Mouse (Mus musculus) limb, embryonic 10.5 days (tissue): ENCODE results near the gene Zfp809. TPM values are rescaled to one million over a fixed set of nuclear protein-coding genes. Genes with fewer than 3 reads are reported as not detected.
"Not testable (repeated sequence)": the region's sequence is repeated elsewhere in the genome, so short reads cannot be mapped to it uniquely, and the experiment has no call there.

ENCODE experiments used
- DNase-seq: peaks from one replicate; pipeline ENCODE4 v3.0.0-alpha.2; 2017; ENCODE audit warnings: low spot score
- H3K27ac ChIP-seq: fragments of 300-500 bp; sonication (generic); 2 replicates; pipeline ENCODE4 v1.5.1; 2016; ENCODE audit warnings: mild to moderate bottlenecking
- H3K27me3 ChIP-seq: fragments of 300-500 bp; sonication (generic); 2 replicates; pipeline ENCODE4 v1.6.1; 2016; ENCODE audit warnings: low read depth, mild to moderate bottlenecking; ENCODE audit not compliant: poor library complexity, severe bottlenecking
- H3K36me3 ChIP-seq: fragments of 300-500 bp; sonication (generic); 2 replicates; pipeline ENCODE4 v1.6.1; 2016; ENCODE audit warnings: mild to moderate bottlenecking, moderate library complexity
- H3K4me1 ChIP-seq: fragments of 300-500 bp; sonication (generic); 2 replicates; pipeline ENCODE4 v1.6.1; 2016
- H3K4me3 ChIP-seq: fragments of 300-500 bp; sonication (generic); 2 replicates; pipeline ENCODE4 v1.5.1; 2016; ENCODE audit warnings: mild to moderate bottlenecking, moderate library complexity
- H3K9me3 ChIP-seq: fragments of 300-500 bp; sonication (generic); replicated peaks from 2 replicates; pipeline ENCODE4 v1.6.1; 2016; ENCODE audit warnings: mild to moderate bottlenecking
- WGBS: fragments of 180-500 bp; shearing (Covaris S2); methylation state at CpG from one replicate; pipeline ENCODE4 v1.1.7; 2016; 5-methylcytosine and 5-hydroxymethylcytosine counted together
- polyA plus RNA-seq: library from polyadenylated mRNA; unstranded; fragments of >200 nt; fragmentation: Nextera tagmentation; extraction: Ambion mirVana; gene quantifications from 2 replicates; pipeline ENCODE4 v1.2.1, GENCODE M21; 2016

Zfp809 gene
- 10.3 and 12.7 TPM in 2 replicates for polyA plus RNA-seq

GRCm38 (mm10) chr9:22225581-22226388 lies at the start of gene Zfp809:
Zfp809 (plus strand) TSS chr9:22225714.
- H3K9me3 ChIP-seq, result no peaks in the 10 kb centered on the region
- 0 out of 2 replicates have a peak, but pooled peaks cover 3% of the 10 kb centered on the region for H3K4me1 ChIP-seq
- H3K27me3 ChIP-seq, result no peaks in the 10 kb centered on the region
- H3K36me3 ChIP-seq, result peaks cover 3% of the 10 kb centered on the region; the same call in 1 of the 2 replicates
- 1% methylated on average over 35 of the region's 35 CpGs for WGBS
- H3K4me3 ChIP-seq, result peak within 1 kb of the TSS; percentile 86
- DNase-seq, result peak; percentile 92
- H3K27ac ChIP-seq, result peak within 1 kb of the TSS; percentile 95

DNA sequence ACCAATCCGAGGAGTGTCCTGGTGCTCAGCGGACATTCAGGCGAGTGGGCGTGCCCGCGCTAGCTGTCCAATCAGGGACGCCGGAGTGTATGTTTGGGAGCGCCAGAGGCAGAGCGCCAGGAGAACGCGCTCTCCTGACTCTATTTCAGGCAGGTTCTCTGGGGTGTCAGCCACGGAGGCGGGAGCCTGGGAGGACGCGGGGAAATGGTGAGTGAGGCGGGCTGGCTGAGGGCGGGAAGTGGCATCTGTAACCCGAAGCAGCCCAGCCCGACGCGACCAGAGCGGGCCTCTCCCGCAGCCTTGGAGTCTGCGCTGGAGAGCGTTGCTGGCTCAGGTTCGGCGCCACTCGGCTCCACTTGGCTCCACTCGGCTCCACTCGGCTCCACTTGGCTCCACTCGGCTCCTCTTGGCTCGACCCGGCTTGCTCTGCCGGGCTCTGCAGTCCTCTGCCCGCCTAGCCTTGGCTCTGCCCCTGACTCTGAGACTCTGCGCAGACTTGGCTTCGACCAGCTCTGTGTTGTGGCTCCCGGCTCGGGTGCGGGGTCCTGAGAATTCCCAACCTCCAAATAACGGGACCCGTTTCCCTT lies 37.4 kb upstream of the Zfp809 start, which contains the start of gene Zfp872:
Gene Zfp872, plus strand, starts transcription at position 66 of the 587 bp plus-strand sequence.
- Histone ChIP-seq H3K4me3 (peak within 1 kb of the TSS; percentile 56), H3K27me3 (peaks cover 24% of the 10 kb centered on the region), H3K36me3 (no peaks in the 10 kb centered on the region), H3K9me3 (0 out of 2 replicates have a peak, but pooled peaks cover 3% of the 10 kb centered on the region), H3K4me1 (peaks cover 5% of the 10 kb centered on the region; the same call in 1 of the 2 replicates), H3K27ac (peak within 1 kb of the TSS; percentile 66)
- peak; percentile 70 for DNase-seq
- 17% methylated on average over 43 of the region's 43 CpGs for WGBS

DNA sequence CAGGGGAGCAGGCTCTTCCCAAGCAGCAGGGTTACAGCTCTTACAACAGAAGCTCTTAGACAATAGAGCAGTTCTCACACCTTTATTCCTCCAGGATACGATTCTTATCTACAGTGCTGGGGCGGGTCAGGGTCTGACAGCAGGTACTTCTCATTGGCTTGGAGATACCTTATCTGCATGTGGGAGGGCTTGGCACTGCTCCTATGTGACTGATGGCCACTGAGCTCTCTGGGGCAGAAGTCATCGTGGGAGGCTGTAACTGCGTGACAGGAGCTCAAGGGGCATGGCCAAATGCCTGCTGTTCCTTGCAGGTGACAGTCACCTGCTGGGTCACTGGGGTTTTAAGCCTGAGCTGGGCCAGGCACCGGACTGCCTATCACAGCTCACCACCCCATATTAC lies 29.1 kb upstream of the Zfp809 start:
- Histone ChIP-seq H3K9me3 (peaks cover 17% of the 10 kb centered on the region), H3K4me1 (no peaks in the 10 kb centered on the region), H3K27ac (no peak overlapping the region), H3K27me3 (no peaks in the 10 kb centered on the region), H3K36me3 (peaks cover 5% of the 10 kb centered on the region; the same call in 1 of the 2 replicates), H3K4me3 (no peak overlapping the region)
- no peak for DNase-seq
- 36% methylated on average over 5 of the region's 5 CpGs for WGBS

GRCm38 (mm10) chr9:22213785-22214194 lies 11.7 kb upstream of the Zfp809 start:
- H3K9me3 ChIP-seq, result no peaks in the 10 kb centered on the region
- H3K27me3 ChIP-seq, result no peaks in the 10 kb centered on the region
- 89% methylated on average over 2 of the region's 2 CpGs for WGBS
- no peak overlapping the region for H3K27ac ChIP-seq
- no peak overlapping the region for H3K4me3 ChIP-seq
- no peak for DNase-seq
- H3K4me1 ChIP-seq, result no peaks in the 10 kb centered on the region
- no peaks in the 10 kb centered on the region for H3K36me3 ChIP-seq

GRCm38 (mm10) chr9:22214549-22214948 lies 11.0 kb upstream of the Zfp809 start:
- no peak for DNase-seq
- H3K36me3 ChIP-seq, result no peaks in the 10 kb centered on the region
- no peaks in the 10 kb centered on the region for H3K4me1 ChIP-seq
- H3K27ac ChIP-seq, result no peak overlapping the region
- H3K4me3 ChIP-seq, result no peak overlapping the region
- no peaks in the 10 kb centered on the region for H3K27me3 ChIP-seq
- 86% methylated on average over 2 of the region's 2 CpGs for WGBS
- no peaks in the 10 kb centered on the region for H3K9me3 ChIP-seq

GRCm38 (mm10) chr9:22216705-22217104 lies 8.8 kb upstream of the Zfp809 start:
- H3K4me1 ChIP-seq, result no peaks in the 10 kb centered on the region
- no peaks in the 10 kb centered on the region for H3K27me3 ChIP-seq
- no peaks in the 10 kb centered on the region for H3K9me3 ChIP-seq
- no peak for DNase-seq
- H3K4me3 ChIP-seq, result no peak overlapping the region
- no peak overlapping the region for H3K27ac ChIP-seq
- no peaks in the 10 kb centered on the region for H3K36me3 ChIP-seq
- WGBS, result 53% methylated on average over 3 of the region's 3 CpGs

DNA sequence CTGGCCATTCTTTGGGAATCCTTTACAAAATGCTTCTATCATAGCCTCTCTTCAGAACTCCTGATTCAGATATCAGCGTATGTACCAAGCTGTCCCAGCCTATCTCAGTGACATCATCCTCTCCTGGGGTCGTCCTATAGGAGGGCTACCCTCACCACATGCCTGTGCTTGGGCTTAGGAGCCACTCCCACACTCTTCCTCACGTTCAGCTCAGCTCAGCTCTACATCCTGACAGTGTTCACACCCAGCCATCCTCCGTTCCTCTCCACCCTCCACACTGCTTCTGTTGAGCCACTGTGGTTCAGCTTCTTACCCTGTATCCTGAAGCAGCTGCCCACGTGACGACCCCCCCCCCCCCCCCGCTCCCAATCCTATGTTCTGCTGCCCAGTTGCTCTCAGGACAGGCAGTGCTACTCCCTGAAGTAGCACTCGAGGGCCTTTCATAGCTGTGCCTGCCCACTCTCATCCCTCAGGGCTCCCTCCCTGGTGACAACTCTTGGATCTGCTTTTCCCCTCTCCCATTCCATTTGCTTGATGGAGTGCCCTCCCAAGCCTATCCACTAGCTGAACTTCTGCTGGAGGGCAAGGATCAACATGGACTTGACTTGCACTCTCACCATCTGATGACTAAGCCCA lies 7.5 kb upstream of the Zfp809 start:
- Histone ChIP-seq H3K27ac (no peak overlapping the region), H3K4me1 (no peaks in the 10 kb centered on the region), H3K4me3 (no peak overlapping the region), H3K27me3 (no peaks in the 10 kb centered on the region), H3K36me3 (no peaks in the 10 kb centered on the region), H3K9me3 (no peaks in the 10 kb centered on the region)
- 55% methylated on average over 8 of the region's 8 CpGs for WGBS
- no peak for DNase-seq

DNA sequence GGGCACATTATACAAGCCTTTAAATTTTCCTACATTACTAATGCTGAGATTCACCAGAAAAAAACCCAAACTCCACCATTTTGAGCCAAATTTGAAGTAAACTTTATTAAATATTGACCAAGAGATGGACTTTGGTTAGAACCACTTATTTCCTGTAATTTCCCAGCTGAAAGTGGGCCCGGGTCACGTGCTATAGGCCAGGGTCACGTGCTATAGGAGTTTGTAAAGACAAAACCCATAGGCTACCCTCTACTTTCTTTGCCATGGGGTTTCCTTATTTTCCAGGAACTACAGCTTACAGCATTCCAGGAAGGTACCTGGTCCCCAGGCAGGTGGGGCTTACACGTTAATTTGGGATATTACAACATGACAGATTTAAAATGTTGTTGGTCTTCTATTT lies 1.4 kb upstream of the Zfp809 start:
- Histone ChIP-seq H3K27ac (no peak overlapping the region), H3K27me3 (no peaks in the 10 kb centered on the region), H3K4me1 (0 out of 2 replicates have a peak, but pooled peaks cover 3% of the 10 kb centered on the region), H3K4me3 (no peak overlapping the region), H3K9me3 (no peaks in the 10 kb centered on the region), H3K36me3 (peaks cover 3% of the 10 kb centered on the region; the same call in 1 of the 2 replicates)
- WGBS, result 91% methylated on average over 4 of the region's 4 CpGs
- no peak for DNase-seq

DNA sequence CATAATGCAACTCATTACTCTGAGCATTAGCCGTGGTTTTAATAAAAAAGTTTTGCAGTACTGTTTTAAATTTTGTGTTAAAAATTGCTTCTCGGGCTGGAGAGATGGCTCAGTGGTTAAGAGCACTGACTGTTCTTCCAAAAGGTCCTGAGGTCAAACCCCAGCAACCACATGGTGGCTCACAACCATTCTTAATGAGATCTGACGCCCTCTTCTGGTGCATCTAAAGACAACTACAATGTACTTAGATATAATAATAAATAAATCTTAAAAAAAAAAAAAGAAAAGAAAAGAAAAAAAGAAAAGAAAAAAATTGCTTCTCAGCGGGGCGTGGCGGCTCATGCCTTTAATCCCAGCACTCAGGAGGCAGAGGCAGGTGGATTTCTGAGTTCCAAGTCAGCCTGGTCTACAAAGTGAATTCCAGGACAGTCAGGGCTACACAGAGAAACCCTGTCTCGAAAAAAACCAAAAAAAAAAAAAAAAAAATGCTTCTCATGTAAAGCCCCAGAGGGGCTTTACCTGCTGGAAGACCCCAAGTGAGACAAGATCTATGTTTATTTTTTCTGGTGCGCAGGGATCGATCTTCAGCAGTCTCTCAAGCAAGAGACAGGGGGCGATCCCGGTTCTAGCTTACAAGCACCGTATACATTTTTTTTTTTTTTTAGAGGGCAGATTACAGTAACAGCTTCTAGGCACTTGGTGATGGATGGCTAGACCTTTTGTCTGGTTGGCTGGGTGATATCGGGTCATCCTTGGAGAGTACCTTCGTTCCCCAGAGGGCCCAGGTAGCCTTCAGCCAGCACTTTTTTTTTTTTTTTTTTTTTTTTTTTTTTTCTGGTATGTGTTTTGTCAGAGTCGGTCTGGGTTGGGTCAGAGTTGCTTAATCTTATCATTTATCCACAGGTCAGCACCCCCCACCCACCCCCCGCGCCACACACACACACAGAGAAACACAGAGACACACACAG lies 694 bp upstream of the Zfp809 start:
- WGBS, result 24% methylated on average over 17 of the region's 17 CpGs
- Histone ChIP-seq H3K9me3 (no peaks in the 10 kb centered on the region), H3K27me3 (no peaks in the 10 kb centered on the region), H3K36me3 (peaks cover 3% of the 10 kb centered on the region; the same call in 1 of the 2 replicates), H3K4me3 (peak overlapping the region; percentile 86), H3K27ac (peak overlapping the region; percentile 95), H3K4me1 (0 out of 2 replicates have a peak, but pooled peaks cover 3% of the 10 kb centered on the region)
- peak; percentile 48 for DNase-seq

DNA sequence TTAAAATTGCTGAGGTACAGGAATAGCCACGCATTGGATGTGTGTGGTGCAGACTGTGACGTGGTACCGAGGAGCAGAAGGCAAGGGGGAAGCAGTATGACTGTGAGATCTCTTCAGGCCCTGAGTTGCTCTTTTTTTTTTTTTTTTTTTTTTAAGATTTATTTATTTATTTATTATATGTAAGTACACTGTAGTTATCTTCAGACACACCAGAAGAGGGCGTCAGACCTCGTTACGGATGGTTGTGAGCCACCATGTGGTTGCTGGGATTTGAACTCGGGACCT lies 817 bp downstream of the Zfp809 start:
- peak overlapping the region; percentile 86 for H3K4me3 ChIP-seq

DNA sequence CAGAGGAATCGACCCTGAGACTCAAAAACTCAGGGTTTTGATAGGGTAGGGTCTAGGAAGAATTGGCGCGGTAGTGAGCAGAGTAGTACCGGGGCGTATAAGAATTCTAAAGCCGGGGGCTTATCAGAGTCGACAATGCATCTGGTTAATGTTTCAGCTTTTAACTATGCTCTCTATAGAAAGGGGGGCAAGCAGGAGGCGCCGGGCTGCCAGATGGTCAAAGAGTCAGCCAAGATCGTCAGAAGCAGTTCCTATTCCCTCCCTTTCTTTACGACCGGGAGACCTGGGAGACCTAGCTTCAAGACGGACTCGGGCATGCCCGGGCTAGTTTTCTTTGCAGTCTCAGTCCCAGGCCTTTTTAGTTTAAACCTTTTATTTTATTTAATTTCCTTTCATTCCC lies 1.3 kb downstream of the Zfp809 start:
- no peaks in the 10 kb centered on the region for H3K27me3 ChIP-seq

More for the DNA sequence above, 817 bp downstream of the Zfp809 start:
- H3K9me3 ChIP-seq, H3K4me1 ChIP-seq, H3K36me3 ChIP-seq, H3K27ac ChIP-seq, H3K27me3 ChIP-seq, DNase-seq: not testable (repeated sequence)
- WGBS, result 71% methylated on average over 7 of the region's 7 CpGs

More for the DNA sequence above, 1.3 kb downstream of the Zfp809 start:
- no peak for DNase-seq
- H3K4me1 ChIP-seq, result 0 out of 2 replicates have a peak, but pooled peaks cover 3% of the 10 kb centered on the region
- no peaks in the 10 kb centered on the region for H3K9me3 ChIP-seq
- WGBS, result 85% methylated on average over 15 of the region's 15 CpGs
- H3K27ac ChIP-seq, result no peak overlapping the region
- H3K36me3 ChIP-seq, result peaks cover 3% of the 10 kb centered on the region; the same call in 1 of the 2 replicates
- no peak overlapping the region for H3K4me3 ChIP-seq
